Mouse (Mus musculus) small intestine, adult 2 months (tissue): Measurements from ENCODE around the gene Hoxc4.

ENCODE experiments used
- CTCF ChIP-seq: fragments of 200-500 bp; IDR thresholded peaks from 2 replicates; pipeline ENCODE4 v1.5.1; 2012; ENCODE audit warnings: low read depth, mild to moderate bottlenecking, control low read depth, inconsistent platforms, low read length, moderate library complexity, mixed read lengths; ENCODE audit not compliant: insufficient replicate concordance, insufficient read length; ENCODE audit errors: extremely low read depth
- POLR2A ChIP-seq: fragments of 200-500 bp; IDR thresholded peaks from 2 replicates; pipeline ENCODE4 v1.6.1; 2012; ENCODE audit warnings: low read depth, mild to moderate bottlenecking, control low read depth, inconsistent platforms, low read length, moderate library complexity

DNA sequence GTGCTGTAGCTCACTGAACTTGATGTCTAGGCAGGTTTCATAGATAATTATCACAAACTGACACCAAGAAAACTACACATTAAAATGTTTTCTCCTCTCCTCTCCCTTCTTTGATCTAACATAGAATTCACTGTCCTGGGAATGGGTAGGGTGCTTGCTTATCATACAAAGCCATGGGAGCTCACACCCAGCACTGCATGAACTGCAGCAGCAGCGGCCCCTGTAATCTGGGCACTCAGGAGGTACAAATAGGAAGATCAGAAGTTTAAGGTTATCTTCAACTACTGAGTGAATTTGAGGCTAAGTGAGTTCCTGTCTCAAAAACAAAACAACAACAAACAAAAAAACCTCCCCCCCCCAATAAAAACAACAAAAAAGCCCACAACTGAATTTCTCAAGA, 66.2 kb downstream of the Hoxc4 start:
- TF ChIP-seq POLR2A (no peak), CTCF (no peak)
